Mouse (Mus musculus) testis, adult 2 months (tissue): ENCODE data around the gene Txlna.

Experiments used
- CTCF ChIP-seq: fragments of 200-500 bp; IDR thresholded peaks from 2 replicates; pipeline ENCODE4 v1.5.1; 2012; ENCODE audit warnings: low read depth, mild to moderate bottlenecking, inconsistent platforms, low read length, moderate library complexity; ENCODE audit not compliant: control insufficient read depth, insufficient read depth, insufficient replicate concordance
- POLR2A ChIP-seq: fragments of 200-500 bp; IDR thresholded peaks from 2 replicates; pipeline ENCODE4 v1.6.1; 2012; ENCODE audit warnings: low read depth, mild to moderate bottlenecking, inconsistent platforms, low read length, moderate library complexity; ENCODE audit not compliant: control insufficient read depth

DNA sequence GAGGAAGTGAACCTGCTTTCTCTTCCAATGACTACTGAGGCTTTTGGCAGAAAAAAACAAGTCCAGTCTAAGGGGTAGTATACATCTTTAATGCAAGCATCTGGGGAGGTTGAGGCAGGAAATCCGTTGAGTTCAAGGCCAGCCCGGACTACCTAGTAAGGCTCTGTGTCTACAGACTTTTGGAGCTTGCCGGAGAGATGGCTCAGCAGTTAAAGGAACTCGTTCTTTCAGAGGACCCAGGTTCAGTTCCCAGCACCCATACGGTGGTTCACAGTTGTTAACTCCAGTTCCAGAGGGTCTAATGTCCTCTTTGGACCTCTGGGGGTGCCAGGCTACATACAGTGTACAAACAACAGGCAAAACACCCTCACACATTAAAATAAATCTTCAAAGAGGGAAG lies 22.8 kb downstream of the Txlna start:
- TF ChIP-seq CTCF = no peak
- TF ChIP-seq POLR2A = no peak
